Mouse (Mus musculus): Measurements from ENCODE around the gene Lrp4.

The Lrp4 gene

DNA sequence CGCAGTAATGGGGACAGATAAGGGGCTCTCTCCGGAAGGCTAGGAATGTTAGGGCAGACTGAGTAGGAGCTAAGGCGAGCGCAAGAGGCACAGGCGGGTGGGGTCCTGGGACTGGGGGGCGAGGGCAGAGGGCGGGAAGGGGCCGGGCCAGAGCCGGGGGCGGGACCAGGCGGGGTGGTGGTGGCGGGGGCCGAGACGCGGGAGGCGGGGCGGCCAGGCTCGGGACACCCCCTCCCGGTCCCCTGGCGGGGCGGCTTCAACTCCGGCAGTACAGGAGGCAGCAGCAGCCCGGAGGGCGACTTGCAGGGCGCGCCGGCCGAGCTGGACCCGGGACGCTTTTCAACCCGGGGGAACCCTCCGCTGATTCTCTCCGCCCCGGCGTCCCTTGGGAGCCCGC, at the start of gene Lrp4:
Lrp4 (plus strand) TSS at position 253 of the 397 bp plus-strand sequence.
- DNase-seq (ENCODE audit: extremely low read depth, insufficient read length, low spot score) = no peak

DNA sequence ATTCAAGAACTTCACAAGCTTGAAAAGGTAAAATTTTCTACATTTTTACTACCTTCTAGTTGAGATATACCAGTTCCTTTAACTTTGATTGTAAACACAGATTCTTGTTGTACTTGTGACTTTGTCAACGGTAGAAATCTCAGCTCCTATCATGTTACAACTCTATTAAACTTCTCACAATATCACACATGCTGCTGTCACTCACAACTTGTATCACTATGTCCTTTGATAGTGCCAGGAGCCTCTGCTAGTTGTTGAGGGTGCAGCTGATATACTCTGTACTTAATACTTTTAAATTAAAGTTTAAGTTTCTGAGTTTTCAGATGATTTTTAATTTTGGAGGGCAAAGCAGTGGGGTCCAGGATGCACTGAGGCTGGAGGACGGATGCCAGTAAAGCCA, 49.3 kb upstream of the Lrp4 start:
- no peak for DNase-seq (ENCODE audit: extremely low read depth, insufficient read length, low spot score)

DNA sequence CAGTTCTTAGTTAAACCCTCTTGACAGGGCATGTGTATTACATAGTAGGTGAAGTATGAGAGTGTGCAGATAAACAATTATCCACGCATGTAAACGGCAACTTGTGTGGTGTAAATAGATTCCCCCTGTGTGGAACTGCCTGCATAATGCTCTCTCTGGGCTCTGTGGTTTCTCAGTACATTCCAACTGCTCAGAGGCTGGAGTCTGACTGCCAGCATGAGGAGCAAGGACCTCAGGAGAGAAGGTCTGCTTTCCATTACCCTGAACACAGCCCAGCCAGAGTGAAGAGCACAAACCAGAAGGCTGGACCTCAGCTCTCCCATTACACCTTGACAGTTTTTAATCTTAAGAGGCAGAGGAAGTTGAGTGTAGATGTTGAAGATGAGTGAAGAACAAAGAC, 45.8 kb upstream of the Lrp4 start:
- no peak for DNase-seq (ENCODE audit: extremely low read depth, insufficient read length, low spot score)

DNA sequence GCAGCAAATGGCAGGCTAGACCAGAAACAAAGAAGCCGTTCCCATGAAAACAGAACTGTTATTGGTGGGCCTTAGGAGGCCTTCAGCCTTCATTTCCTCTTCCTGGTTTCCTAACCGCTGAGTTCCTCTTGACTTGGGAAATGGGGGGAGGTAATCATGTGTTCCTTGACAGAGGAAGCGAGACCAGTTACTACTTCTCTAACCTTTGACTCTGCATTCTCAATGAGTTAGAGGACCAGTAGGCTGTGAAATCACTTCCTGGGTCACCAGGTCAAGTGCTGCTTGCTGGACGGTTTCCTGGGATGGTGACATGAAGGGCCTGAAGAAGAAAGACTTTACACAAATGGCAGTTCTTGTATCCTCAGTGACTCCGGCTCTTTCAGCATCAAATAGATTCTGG, 45.0 kb upstream of the Lrp4 start:
- no peak for DNase-seq (ENCODE audit: extremely low read depth, insufficient read length, low spot score)

DNA sequence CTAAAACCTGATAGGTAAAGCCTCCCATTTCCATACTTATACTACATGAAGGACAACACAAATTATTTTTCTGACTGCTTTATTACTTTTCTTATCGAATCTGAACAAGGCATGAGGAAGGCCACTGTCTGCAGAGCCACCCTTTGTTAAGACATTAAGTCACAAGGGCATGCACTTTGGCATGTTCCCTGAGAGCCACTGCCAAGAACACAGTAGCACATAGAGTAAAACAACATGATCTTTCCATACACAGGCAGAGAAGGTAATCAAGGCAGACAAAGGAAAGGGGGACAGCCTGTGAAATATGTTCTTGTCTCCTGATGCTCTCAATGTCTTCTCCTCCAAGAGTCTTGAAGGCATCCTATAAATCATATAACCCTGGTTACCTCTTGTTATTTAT, 43.5 kb upstream of the Lrp4 start:
- no peak for DNase-seq (ENCODE audit: extremely low read depth, insufficient read length, low spot score)

DNA sequence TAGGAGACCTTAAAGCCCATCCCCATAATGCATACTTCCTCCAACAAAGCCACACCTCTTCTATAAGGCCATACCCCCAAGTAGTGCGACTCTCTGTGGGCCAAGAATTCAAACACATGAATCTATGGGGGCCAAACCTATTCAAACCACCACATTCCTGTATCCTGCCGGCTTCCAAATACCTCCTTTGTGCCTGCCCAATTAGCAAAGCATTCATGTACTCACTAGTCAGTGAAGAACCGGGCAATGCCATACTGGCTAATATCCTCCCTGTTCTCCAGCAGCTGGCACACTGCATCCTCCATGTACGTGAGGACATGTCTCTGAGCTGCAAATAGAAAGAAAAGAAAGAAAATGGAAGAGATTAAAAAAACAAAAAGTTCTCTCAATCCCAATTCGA, 35.7 kb upstream of the Lrp4 start:
- DNase-seq (ENCODE audit: extremely low read depth, insufficient read length, low spot score) = no peak

DNA sequence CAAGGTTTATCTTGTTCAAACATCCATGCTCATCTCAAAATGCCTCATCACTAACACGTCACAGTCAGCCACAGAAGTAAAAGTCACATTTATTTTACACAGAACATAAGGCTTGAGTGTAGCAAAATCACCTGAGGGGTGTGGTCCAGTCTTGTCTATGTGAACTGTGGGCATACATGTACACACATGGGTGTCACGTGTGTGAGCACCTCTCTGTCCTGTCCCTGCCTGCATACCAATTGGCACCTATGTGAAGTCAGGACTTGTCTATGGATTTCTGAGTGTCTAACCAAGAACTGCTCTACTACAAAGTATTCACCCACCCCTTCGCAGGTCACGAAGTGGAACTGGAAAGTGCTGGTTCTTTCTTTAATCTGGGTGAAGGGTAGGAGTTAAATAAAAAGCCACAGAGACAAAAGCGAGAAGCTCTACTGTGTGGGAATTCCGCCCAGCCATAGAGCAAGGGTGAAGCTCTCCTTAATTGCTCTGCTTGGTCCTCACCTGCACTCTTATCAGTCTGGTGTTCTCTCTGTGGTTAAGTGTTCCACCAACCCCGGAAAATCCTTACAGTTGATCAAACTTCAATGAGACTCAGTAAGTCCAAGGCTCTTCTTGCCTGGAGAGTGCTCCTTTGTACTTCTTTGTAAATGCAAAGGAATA, 33.1 kb upstream of the Lrp4 start:
- no peak for DNase-seq (ENCODE audit: extremely low read depth, insufficient read length, low spot score)

DNA sequence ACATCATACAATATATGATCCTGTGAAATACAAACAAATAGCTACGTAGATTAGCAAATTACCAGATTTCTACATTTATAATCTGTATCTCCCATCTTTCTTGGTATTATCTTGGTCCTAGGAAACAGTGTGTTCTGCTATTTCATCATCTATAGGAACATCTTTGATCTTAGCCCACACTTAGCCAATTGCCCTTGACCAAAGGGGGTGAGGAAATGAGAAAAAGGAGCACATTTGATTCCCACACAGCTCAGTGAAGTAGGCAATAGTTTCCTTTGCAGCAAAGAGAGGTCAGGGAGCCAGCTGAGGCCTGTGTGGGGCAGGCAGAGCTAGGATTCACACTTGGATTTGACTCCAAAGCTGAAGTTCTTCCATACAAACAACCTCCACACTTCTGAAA, 31.0 kb upstream of the Lrp4 start:
- no peak for DNase-seq (ENCODE audit: extremely low read depth, insufficient read length, low spot score)

DNA sequence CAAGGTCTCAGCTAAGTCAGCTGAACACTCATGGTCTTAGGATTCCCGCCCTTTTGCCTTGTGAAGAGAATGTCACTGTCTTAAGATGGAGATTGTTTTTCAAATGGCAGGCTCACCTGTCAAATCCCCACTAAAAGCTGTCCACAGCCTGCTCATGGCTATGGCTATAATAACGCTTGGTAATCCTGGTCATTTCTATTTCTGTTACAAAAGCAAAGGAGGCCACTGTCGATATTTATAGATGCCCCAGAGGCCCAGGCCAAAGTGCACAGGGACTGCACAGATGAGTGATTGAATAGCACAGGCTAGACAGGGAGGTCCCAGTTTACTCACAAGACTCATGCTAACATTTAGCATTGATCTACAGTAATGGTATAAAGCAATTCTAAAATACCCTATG, 28.2 kb upstream of the Lrp4 start:
- no peak for DNase-seq (ENCODE audit: extremely low read depth, insufficient read length, low spot score)

DNA sequence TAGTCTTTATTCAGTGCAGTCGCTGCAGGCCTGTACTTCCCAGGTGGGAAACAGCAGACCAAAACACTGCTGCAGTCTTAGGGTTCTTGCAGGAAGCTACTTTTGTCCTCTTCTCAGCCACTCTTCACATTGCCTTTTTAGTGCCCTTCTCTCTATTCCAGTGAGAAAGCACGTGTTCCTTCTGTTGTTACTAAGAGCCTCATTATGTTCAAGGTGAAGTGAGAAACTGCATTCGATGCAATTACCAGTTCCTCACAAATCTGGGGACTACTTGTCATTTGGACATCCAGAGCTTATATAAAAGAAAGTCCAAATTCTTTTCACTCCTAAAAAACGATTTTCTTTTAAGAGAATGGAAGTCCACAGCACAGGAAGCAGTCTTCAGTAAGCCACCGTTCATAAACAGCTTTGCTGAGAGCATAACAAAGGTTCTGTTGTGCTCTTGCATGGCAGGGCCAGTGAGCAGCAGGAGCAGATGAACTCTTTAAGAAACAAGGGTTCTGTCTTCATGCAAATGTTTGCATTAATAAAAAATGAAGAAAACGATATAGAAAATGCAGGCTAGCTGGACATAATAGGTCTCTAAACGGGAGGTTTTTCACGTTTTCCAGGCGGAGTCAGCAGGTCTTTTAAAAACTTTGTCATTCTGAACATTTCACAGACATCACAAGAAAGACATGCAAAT, 27.3 kb upstream of the Lrp4 start:
- no peak for DNase-seq (ENCODE audit: extremely low read depth, insufficient read length, low spot score)

DNA sequence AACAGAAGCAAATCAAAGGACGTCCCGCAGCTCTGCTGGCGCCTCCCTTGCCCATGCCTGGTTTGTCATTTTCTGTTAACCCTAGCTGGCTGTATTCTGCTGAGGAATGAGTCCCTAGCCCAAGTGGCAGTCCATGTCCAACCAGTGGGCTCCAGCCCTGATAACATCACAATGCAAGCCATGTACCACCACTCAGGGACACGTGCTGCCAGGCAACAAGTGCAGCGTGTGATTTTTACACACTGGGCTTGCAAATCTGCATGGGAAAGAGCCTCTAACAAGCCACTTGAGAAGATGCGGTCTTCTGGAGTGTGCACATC, 26.8 kb upstream of the Lrp4 start:
- no peak for DNase-seq (ENCODE audit: extremely low read depth, insufficient read length, low spot score)

DNA sequence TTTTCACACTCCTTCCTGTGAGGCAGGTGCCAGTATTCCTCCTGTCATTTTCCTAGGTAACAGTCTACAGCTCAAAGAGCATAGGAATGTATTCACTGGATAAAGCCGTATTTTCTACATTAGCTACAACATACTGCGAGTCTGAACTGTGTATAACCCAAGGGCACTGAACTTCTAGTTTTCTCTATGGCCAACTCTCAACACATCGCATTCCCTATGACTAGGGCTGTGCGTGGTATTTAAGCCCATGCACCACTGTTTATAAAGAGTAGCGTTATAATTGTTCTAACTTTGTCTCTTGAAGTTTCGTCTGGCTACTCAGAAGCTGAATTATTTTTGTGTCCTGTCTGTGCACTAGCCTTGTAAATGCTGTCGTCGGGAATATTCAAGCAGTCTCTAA, 20.6 kb upstream of the Lrp4 start:
- DNase-seq (ENCODE audit: extremely low read depth, insufficient read length, low spot score) = no peak

DNA sequence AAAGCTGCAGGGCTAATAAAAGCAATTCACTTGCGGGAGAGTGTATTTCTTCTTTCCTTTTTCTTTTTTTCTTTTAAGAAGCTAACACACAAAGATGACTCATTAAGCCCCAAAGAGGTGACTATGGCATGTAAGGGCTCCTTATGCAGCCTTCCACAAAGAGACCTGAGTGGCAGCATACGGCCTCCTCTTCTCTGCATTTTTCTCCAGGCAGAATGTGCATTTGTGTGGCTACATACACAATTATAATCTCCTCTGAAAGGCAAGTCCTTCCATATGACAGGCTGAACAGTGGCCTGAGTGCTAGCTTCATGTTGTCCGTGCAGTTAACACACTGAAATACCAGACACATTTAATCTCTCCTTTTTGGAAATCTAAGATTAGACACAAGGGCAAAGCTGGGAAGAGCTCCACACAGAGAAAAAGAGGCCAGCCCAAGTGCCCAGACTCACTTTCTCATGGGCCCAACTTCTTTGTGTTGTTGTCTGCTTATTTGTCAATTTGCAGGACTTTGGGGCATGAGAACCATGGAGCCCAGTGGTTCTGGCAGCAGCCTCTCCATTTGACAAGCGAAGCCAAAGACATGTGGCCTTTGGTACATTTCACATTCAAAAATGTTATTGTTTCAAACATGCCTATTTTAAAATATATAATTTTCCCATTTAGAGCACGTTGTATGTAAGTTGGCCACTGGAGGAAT, 20.0 kb upstream of the Lrp4 start:
- no peak for DNase-seq (ENCODE audit: extremely low read depth, insufficient read length, low spot score)

DNA sequence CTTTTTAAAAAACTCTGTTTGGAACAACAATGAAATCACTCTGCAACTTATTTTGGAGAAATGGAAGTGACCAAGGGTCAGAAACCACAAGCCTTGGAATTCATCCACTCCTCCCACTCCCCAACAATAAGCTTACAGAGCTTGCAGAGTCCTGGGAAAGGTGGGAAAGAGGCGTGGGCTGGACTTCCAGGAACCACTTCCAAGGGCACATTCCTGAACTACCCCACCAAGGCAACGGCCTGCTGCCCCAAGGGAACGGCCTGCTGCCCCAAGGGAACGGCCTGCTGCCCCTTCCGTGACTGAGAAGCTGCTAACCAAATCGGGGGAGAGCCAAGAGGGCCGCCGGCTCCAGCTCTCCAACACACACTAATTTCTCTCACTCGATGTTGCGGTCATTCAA, 18.0 kb upstream of the Lrp4 start:
- no peak for DNase-seq (ENCODE audit: extremely low read depth, insufficient read length, low spot score)

DNA sequence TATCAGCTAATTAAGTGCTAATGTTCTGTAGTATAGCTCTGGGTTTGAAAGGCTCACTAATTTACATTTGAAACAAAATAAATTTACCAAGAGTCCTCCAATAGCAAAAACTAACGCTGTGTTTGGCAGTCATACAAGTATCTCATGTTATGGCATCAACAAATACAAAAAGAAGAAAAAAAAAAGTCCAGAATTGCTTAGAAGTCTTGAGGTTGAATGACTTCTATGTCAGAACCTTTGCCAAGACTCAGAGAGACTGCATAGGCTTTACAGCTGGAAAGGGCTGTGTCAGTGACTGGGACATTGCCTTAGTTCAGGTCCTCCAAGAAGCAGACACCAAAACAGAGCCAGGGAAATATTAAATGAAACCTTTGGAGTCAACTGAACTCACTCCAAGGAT, 17.4 kb upstream of the Lrp4 start:
- no peak for DNase-seq (ENCODE audit: extremely low read depth, insufficient read length, low spot score)

DNA sequence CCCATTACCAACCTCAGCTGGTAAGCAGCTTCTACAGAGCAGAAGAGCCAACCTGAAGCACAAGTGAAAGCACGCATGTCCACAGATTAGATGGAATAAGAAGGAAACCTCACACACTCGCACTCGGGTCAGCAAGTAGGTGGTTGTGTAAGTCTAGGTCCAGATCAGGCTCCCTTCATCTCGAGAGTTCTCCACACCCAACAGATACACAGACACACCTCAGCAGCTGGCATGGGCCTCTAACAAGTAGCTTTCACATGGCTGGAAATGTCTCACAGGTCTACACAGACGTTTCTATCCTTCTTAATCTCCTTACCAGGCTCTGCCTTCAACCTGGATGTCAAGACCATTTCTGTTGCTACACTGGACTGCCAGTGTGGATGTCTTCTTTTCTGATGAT, 16.6 kb upstream of the Lrp4 start:
- DNase-seq (ENCODE audit: extremely low read depth, insufficient read length, low spot score) = no peak

DNA sequence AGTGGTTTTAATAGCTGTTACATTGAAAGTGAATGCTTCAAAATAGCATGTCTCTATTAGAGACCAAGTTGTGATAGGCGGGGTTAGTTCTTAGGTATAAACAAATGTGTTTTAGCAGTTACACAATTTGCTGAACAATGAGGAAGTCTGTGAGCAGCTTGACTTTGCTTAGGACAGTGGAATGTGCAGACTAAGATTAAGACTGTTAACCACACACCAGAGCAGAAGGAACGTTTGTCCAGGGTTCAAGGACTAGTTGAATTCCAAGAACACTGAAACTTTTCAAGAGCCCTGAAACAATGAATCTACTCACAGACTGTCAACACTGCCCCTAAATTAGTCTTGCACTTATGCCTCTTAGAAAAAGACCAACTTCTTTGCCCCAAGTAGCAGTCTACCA, 15.6 kb upstream of the Lrp4 start:
- DNase-seq (ENCODE audit: extremely low read depth, insufficient read length, low spot score) = no peak

DNA sequence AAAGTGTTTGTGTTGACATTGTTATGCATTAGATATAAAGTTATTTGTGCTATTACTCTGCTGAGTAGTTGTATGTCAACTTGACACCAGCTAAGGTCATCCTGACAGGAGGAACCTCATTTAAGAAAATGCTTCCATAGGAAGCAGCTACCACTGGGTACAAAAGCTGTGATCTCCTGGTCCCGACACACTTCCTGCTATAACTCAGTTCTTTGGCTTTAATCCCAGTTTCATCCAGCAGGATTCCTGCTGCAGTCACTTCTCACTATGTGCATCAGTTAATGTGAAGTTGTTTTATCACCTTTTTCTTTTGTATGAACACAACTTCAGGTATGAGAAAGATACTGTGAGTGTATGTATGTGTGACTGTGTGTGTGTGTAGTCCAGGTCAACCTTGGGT, 15.1 kb upstream of the Lrp4 start:
- no peak for DNase-seq (ENCODE audit: extremely low read depth, insufficient read length, low spot score)

DNA sequence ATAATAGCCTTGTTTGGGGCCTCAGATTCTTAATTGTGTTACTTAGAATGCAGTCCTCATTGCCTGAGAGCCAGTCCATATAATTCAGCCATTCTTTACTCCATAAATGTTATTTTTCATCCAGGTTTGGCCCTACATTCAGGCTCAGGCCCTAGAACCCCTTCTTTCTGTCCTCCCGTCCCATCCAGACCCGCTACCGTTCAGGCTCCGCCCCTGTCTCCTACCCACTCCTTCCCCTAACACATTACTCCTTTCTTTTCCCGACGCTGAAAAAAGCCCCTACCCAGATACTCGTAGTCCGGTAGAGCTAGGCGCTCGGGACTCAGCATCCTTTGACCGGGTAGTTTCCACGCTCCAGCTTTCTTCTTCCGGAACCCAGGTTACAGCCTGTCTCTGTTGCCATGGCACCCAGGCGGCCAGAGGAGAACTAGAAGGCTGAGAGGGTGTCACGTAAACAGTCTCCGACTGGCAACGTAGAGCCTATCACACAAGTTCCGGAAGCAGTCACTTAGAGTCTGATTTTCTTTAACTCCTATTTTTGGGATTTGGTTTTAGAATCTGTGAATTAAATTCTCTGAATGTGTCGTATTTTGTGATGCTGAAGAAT, 12.9 kb upstream of the Lrp4 start, which contains the start of gene 1110051M20Rik:
1110051M20Rik (minus strand) TSS at position 419 of the 607 bp plus-strand sequence.
- peak; percentile 47 for DNase-seq (ENCODE audit: extremely low read depth, insufficient read length, low spot score)

DNA sequence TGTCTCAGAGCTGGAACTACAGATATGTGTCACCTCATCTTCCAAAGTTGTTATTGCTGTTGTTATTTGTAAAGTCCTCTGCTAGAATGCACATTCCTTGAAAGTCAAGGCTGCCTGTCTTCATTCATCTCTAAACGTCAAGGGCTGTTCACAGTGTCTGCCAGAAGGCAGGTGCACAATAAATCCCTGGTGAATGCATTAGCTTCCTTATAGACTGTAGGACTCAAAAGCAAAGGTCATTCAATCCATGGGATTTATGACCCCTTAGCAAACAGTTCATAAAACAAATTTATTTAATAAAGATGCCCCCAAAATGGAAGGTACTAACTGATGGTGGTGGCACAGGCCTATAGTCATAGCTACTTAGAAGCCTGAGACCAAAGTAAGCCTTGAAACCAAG, 7.6 kb upstream of the Lrp4 start:
- no peak for DNase-seq (ENCODE audit: extremely low read depth, insufficient read length, low spot score)

DNA sequence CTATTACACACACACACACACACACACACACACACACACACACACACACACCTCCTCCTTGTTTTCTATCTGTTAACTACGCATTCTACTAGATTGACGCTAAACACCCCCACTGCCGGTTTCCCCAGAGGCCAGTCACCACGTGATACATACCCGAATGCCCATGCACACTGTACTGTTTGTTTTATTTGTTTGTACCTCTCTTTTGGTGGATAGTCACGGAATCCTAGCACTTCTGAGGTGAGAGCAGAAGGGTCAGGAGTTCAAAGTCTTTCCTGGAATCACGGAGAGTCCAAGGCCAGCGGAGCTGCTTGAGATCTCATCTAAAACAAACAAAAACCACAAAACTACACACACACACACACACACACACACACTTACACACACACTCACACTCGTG, 7.0 kb upstream of the Lrp4 start:
- no peak for DNase-seq (ENCODE audit: extremely low read depth, insufficient read length, low spot score)

DNA sequence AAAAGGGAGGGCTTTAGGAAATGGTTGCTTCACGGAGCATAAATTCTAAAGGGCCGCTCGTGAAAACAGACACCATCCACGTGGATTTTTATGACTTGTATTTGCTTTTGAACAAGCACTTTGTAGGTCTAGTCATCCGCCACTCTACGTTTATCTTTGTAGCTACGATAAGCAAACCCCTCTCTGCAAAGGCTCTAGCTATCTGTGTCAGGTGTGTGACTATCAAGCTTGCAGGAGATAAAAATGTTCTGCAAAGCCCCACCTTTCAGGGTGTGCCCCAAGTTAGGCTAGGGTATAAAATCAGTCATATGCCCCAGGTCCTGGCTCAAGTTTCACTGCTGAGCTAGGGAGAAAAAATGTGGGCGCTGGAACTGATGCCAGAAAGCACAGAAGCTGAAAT, 4.7 kb upstream of the Lrp4 start:
- no peak for DNase-seq (ENCODE audit: extremely low read depth, insufficient read length, low spot score)

Measured in 3134 (cell line).